Mouse (Mus musculus) forebrain, embryonic 15.5 days (tissue): ENCODE measurements around the gene Dedd2. TPM values are rescaled to one million over a fixed set of nuclear protein-coding genes. Genes with fewer than 3 reads are reported as not detected.
A peak's percentile ranks its signal among the peaks of the same experiment; 100 is the strongest.

Experiments used
- ATAC-seq: fragments of 200-750 bp; cut with Nextera tagmentation; replicated peaks from 2 replicates; pipeline ENCODE4 v1.8.0; 2017; ENCODE audit warnings: mild to moderate bottlenecking, moderate TSS enrichment, moderate library complexity
- H3K27ac ChIP-seq: fragments of 300-500 bp; sonication (generic); replicated peaks from 2 replicates; pipeline ENCODE4 v1.5.1; 2015; ENCODE audit warnings: mild to moderate bottlenecking, inconsistent platforms
- H3K27me3 ChIP-seq: fragments of 300-500 bp; sonication (generic); 2 replicates; pipeline ENCODE4 v1.6.1; 2015; ENCODE audit warnings: inconsistent platforms
- H3K36me3 ChIP-seq: fragments of 300-500 bp; sonication (generic); 2 replicates; pipeline ENCODE4 v1.6.1; 2015; ENCODE audit warnings: mild to moderate bottlenecking, inconsistent platforms
- H3K4me1 ChIP-seq: fragments of 300-500 bp; sonication (generic); 2 replicates; pipeline ENCODE4 v1.6.1; 2015; ENCODE audit warnings: inconsistent platforms
- H3K4me2 ChIP-seq: fragments of 300-500 bp; sonication (generic); replicated peaks from 2 replicates; pipeline ENCODE4 v1.6.1; 2015; ENCODE audit warnings: mild to moderate bottlenecking, inconsistent platforms
- H3K4me3 ChIP-seq: fragments of 300-500 bp; sonication (generic); 2 replicates; pipeline ENCODE4 v1.5.1; 2015; ENCODE audit warnings: mild to moderate bottlenecking, inconsistent platforms
- H3K9ac ChIP-seq: fragments of 300-500 bp; sonication (generic); replicated peaks from 2 replicates; pipeline ENCODE4 v1.6.1; 2015; ENCODE audit warnings: mild to moderate bottlenecking, inconsistent platforms
- H3K9me3 ChIP-seq: fragments of 300-500 bp; sonication (generic); 2 replicates; pipeline ENCODE4 v1.6.1; 2016; ENCODE audit warnings: inconsistent platforms
- WGBS: fragments of 180-500 bp; shearing (Covaris S2); methylation state at CpG from one replicate; pipeline ENCODE4 v1.1.7; 2015; ENCODE audit warnings: mixed read lengths; 5-methylcytosine and 5-hydroxymethylcytosine counted together
- polyA plus RNA-seq: library from polyadenylated mRNA; unstranded; fragments of >200 nt; fragmentation: Nextera tagmentation; extraction: Ambion mirVana; gene quantifications from 2 replicates; pipeline ENCODE4 v1.2.1, GENCODE M21; 2015

The Dedd2 gene
- polyA plus RNA-seq, 1 experiment from 2014 or later: 18.0 TPM

DNA sequence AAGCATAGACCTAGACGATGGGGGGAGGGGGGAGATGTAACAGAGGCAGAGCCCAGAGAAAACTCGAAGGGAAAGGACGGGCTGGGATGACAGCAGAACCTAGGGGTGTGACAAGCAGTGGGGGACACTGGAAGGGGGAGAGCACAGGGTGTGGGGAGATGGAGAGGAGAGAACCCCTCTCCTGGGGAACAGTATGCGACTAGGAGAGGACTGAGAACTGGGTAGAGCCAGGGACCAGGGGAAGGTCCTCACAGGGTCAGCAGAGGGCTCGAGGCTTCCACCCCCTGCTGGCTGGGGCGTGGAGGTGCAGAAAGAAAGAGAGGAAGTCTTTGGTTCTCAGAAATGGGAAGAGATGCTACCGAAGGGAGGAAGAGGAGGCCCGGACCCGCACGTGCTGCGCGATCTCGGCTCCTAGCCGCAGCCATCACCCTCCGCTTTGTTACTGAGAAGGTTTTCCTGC lies 39.1 kb downstream of the Dedd2 start:
- Histone ChIP-seq H3K4me3 (peak overlapping the region; percentile 52), H3K9ac (0 out of 2 replicates have a peak overlapping the region, but pooled peaks have one; percentile 24), H3K27ac (0 out of 2 replicates have a peak overlapping the region, but pooled peaks have one; percentile 15), H3K4me2 (peak overlapping the region; percentile 68), H3K4me1 (peaks cover 44% of the 10 kb centered on the region), H3K36me3 (no peaks in the 10 kb centered on the region), H3K27me3 (peaks cover 35% of the 10 kb centered on the region), H3K9me3 (no peaks in the 10 kb centered on the region)
- 2% methylated on average over 15 of the region's 15 CpGs for WGBS
- ATAC-seq: no peak

DNA sequence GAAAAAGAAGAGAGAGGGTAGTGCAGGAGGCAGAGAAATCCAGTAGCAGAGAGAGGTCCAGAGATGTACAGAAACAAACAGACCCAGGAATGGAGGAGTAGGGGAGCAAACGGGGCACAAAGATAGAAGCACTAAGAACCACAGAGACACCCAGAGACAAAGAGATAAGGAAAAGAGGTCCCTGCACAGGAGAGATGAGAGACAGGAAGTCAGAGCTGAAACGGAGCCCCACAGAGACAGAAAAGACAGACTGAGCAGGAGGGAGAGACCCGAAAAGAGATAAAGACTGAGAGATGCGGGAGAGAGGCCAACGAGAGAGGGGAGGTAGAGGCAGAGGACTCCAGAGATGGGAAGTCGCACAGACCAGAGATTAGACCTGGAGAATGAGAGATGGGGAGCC lies 39.9 kb downstream of the Dedd2 start:
- peaks cover 35% of the 10 kb centered on the region for H3K27me3 ChIP-seq
- H3K4me2 ChIP-seq: peak overlapping the region; percentile 68
- 3% methylated on average over 6 of the region's 6 CpGs for WGBS
- H3K9me3 ChIP-seq: no peaks in the 10 kb centered on the region
- peak overlapping the region; percentile 98 for H3K27ac ChIP-seq
- H3K36me3 ChIP-seq: no peaks in the 10 kb centered on the region
- H3K4me1 ChIP-seq: peaks cover 44% of the 10 kb centered on the region
- H3K4me3 ChIP-seq: peak overlapping the region; percentile 52
- 0 out of 2 replicates have a peak overlapping the region, but pooled peaks have one; percentile 75 for H3K9ac ChIP-seq
- ATAC-seq: no peak

DNA sequence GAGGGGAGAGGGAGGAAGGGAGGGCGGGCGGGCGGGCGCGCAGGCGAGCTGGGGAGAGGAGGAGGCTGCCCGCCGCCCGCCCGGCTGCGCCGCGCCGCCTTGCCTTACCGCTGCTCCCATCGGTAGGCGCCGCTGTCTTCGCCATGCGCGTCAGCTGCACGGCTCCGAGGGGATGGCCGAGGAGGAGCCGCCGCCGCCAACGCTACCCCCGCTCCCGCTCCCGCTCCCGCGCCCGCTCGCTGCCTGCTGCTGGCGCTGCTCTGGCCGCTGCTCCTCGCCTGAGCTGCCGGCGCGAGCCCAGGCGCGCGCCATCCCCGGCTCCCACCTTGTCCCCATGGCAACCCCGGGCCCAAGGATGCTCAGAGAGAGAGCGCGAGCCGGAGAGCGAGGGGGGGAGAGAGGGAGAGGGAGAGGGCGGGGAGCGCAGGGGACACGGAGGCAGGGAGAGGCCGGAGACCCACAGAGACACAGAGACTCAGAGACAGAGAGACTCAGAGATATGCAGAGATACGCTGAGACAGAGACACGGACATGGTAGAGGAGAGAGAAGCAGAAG lies 40.7 kb downstream of the Dedd2 start, which contains the start of gene Pou2f2:
Pou2f2 (minus strand) TSS at position 121 of the 556 bp plus-strand sequence.
- H3K27me3 ChIP-seq: peaks cover 35% of the 10 kb centered on the region
- peak within 1 kb of the TSS; percentile 68 for H3K4me2 ChIP-seq

DNA sequence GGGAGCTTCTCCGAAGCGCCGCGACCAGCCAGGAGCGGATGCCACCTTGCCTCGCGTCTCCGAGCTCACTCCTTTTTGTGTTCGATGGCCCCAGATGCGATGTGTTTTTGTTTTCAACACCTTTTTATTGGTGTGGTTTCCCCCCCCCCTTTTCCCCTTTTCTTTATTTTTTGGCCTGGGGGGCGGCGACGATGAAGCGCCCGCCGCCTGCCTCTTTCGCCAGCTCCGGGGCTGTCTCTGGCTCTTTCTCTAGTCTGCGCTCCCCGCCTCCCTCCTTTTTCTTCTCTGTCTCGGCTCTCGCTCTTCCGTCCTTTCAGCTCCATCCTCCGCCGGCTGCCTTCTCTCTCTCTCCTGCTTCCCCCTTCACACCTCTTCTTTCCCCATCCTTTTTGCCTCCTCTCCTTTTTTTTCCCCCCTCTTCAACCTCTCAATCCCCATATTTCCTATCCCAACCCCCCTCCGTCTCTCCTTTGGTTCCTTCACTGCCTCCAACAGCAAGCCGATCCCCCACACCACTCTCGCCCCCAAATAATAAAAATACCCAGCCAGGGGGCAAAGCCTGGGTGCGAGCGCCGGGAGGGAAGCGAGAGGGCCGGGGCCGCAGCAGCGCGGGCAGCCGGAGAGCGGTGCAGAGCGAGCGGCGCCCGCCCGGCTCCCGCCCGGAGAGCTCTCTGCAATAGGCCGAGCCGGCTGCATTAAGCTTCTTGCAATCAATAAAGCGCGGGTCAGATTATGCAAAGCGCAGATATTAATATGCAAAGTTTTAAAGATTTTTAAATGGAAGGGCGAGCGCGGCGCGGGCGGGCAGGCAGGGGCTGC lies 41.4 kb downstream of the Dedd2 start:
- Histone ChIP-seq H3K4me2 (peak overlapping the region; percentile 68), H3K36me3 (no peaks in the 10 kb centered on the region)
- ATAC-seq: peak; percentile 81

More for the DNA sequence above, 40.7 kb downstream of the Dedd2 start, which contains the start of gene Pou2f2:
- peak; percentile 95 for ATAC-seq
- Histone ChIP-seq H3K4me1 (peaks cover 44% of the 10 kb centered on the region), H3K4me3 (peak within 1 kb of the TSS; percentile 52), H3K9me3 (no peaks in the 10 kb centered on the region), H3K9ac (peak within 1 kb of the TSS; percentile 75), H3K27ac (peak within 1 kb of the TSS; percentile 98), H3K36me3 (no peaks in the 10 kb centered on the region)
- 0% methylated on average over 25 of the region's 56 CpGs for WGBS

DNA sequence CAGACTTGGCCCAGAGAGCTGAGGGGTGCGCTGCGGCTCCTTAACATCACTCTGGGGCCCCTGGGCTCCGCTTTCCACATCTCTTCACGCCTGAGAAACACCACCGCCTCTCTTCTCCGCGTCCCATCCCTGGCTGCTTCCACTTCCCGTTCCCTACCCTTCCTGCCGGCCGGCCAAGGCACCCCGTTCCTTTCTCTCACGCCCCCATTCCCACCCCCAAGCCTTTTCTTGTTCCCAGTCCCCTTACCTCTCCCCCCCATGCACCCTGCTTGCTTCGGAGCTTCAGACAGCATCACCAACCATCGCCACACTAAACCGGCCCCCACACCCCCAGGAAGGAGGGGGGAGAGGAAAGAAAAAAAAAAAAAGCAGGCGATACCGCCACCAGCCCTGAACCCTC lies 42.1 kb downstream of the Dedd2 start:
- H3K4me1 ChIP-seq: peaks cover 50% of the 10 kb centered on the region
- peak overlapping the region; percentile 75 for H3K9ac ChIP-seq
- H3K36me3 ChIP-seq: no peaks in the 10 kb centered on the region
- no peaks in the 10 kb centered on the region for H3K9me3 ChIP-seq
- H3K4me3 ChIP-seq: peak overlapping the region; percentile 52
- under 1% methylated on average over 17 of the region's 17 CpGs for WGBS
- ATAC-seq: no peak
- peaks cover 27% of the 10 kb centered on the region for H3K27me3 ChIP-seq
- H3K27ac ChIP-seq: peak overlapping the region; percentile 98
- peak overlapping the region; percentile 68 for H3K4me2 ChIP-seq

More for the DNA sequence above, 41.4 kb downstream of the Dedd2 start:
- H3K4me1 ChIP-seq: peaks cover 50% of the 10 kb centered on the region
- peak overlapping the region; percentile 75 for H3K9ac ChIP-seq
- peak overlapping the region; percentile 98 for H3K27ac ChIP-seq
- H3K9me3 ChIP-seq: no peaks in the 10 kb centered on the region
- H3K27me3 ChIP-seq: peaks cover 28% of the 10 kb centered on the region
- under 1% methylated on average over 55 of the region's 56 CpGs for WGBS
- H3K4me3 ChIP-seq: peak overlapping the region; percentile 52

DNA sequence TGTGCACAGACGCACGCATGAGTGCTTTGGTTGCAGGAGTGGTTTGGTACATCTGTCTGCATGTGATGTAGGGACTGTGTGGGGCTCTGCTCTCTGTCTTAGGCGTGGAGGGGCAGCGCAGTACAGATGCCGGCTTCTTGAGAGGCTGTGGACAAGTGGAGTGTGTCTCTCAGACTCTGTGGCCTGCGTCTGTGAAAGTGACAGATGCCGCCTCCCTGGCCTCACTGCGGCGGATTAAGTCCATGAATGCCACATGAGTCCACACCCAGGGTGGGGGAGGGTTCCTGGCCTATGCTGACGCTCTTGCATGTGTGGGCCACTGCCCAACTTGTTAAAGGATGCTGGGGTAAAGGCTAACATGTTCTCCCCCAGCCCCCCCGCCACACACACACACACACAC lies 46.1 kb downstream of the Dedd2 start:
- no peaks in the 10 kb centered on the region for H3K9me3 ChIP-seq
- no peak overlapping the region for H3K4me3 ChIP-seq
- peaks cover 28% of the 10 kb centered on the region for H3K4me1 ChIP-seq
- no peak for ATAC-seq
- no peaks in the 10 kb centered on the region for H3K36me3 ChIP-seq
- 37% methylated on average over 11 of the region's 11 CpGs for WGBS
- 0 out of 2 replicates have a peak overlapping the region, but pooled peaks have one; percentile 5 for H3K27ac ChIP-seq
- no peaks in the 10 kb centered on the region for H3K27me3 ChIP-seq
- no peak overlapping the region for H3K4me2 ChIP-seq
- H3K9ac ChIP-seq: no peak overlapping the region; the same call in 1 of the 2 replicates

DNA sequence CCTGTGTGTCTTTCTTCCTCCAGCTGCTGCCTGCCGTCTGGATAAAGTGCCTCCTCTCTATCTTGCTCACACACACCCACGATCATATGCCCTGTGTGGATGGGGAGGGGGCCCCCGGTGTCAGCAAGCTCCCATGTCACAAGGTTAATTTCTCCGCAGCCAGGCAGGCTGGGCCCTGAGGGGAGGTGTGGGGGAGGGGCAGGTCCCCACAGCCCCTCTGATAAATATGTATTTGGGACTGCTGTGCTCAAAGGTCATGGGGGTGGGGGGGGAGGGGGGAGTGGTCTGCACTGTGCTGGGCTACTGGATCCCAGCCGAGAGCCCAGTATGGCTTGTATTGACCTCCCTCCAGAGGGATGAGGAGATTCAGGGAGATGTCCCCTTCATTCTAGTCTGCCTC lies 47.7 kb downstream of the Dedd2 start:
- Histone ChIP-seq H3K9me3 (no peaks in the 10 kb centered on the region), H3K27me3 (no peaks in the 10 kb centered on the region), H3K4me3 (no peak overlapping the region), H3K27ac (no peak overlapping the region), H3K36me3 (no peaks in the 10 kb centered on the region), H3K9ac (no peak overlapping the region), H3K4me1 (peaks cover 21% of the 10 kb centered on the region), H3K4me2 (no peak overlapping the region)
- no peak for ATAC-seq
- 52% methylated on average over 5 of the region's 5 CpGs for WGBS

DNA sequence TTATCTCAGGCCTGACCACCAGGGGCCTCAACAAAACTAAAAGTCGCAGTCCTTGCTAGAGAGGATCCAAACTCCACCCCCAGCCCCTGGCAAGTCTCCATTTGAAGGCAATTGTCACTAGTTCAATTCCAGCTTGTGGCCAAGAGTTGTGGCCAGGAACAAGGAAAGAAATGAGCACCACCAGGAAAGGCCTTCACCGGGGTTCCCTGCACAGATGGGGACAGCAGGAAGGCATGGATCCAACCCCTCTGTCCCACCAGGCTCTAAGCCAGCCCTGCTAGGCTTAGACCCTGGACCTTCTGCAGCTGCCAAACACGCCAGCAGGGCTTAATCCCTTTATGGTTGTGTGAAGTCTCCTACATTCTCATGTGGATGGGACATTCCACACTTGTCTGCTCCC lies 49.8 kb downstream of the Dedd2 start:
- Histone ChIP-seq H3K36me3 (no peaks in the 10 kb centered on the region), H3K4me3 (no peak overlapping the region), H3K4me2 (no peak overlapping the region), H3K4me1 (peaks cover 9% of the 10 kb centered on the region), H3K9me3 (no peaks in the 10 kb centered on the region), H3K9ac (no peak overlapping the region), H3K27me3 (no peaks in the 10 kb centered on the region), H3K27ac (no peak overlapping the region)
- WGBS: 27% methylated on average over 3 of the region's 3 CpGs
- ATAC-seq: no peak

DNA sequence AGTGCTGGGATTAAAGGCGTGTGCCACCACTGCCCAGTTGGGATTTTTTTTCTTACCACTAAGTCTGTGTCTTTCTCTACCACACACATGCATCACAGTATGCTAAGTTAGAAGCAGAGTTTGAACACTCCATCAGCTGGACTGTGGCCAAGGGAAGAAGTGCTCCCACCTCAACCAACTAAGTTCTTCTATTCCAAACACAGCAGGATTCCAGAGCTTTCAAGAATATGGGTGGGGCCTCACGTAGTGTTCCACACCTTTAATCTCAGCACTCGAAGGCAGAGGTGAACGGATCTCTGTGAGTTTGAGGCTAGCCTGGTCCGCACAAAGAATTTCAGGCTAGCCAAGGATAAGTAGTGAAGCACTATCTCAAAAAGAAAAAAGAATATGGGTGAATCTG lies 54.3 kb downstream of the Dedd2 start:
- no peak overlapping the region for H3K9ac ChIP-seq
- no peak overlapping the region for H3K4me3 ChIP-seq
- no peaks in the 10 kb centered on the region for H3K9me3 ChIP-seq
- no peaks in the 10 kb centered on the region for H3K36me3 ChIP-seq
- H3K27me3 ChIP-seq: no peaks in the 10 kb centered on the region
- peaks cover 3% of the 10 kb centered on the region; the same call in 1 of the 2 replicates for H3K4me1 ChIP-seq
- WGBS: 89% methylated on average over 5 of the region's 5 CpGs
- no peak overlapping the region for H3K27ac ChIP-seq
- H3K4me2 ChIP-seq: no peak overlapping the region
- no peak for ATAC-seq

DNA sequence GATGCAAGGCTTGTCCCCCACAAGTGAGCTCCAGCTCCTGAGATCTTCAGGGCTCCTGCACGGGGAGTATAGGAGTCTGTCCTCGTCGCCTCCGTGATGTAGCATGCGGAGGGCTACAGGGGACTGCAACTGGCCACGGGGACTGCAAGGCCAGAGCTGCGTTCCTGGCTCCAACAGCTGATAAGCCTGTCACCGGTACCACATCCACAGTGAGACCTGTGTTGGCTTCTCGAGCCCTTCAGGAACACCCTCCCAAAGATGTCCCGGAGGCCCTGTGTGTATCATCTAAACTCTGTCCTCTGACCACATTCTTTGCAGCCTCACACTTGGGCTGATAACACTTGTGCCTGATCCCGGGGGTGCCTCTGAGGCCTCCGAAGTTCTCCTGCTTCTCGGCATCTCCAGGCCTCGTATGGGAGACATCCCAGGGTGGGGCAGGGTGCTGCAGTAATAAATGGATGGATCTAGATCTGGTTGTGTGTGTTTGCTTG lies 64.2 kb downstream of the Dedd2 start:
- WGBS: 42% methylated on average over 14 of the region's 14 CpGs

DNA sequence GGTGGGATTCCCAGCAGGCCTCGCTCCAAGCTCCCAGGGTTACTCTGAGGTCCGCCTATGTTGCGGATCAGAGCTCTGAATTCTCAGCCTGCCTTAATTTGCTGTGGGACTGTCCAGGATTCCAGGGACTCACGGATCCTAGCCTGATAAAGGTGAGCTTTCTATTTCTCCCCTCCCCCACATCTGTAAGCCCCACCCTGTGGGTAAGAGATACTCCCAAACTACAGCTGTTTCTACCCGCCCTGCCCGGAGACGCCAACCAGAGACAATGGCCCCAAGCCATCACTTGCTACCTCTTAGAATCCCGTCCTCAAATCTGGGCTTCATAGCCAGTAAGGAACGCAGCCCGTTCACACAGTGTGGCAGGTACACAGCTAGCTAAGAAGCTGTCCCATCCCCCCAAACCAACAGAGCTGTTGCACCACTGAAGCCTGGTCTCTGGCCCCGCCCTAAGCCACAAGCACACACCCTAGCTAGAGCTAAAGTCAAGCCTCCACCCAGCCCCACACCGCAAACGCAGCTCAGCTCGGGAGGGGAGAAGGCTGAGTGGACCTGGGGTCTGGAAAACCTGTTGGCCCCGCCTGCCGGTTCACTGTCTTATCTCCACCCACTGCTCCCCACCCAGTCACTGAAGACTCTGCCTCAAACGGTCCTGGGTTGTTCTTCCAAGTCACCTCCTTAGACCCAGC lies 64.8 kb downstream of the Dedd2 start:
- H3K27me3 ChIP-seq: no peaks in the 10 kb centered on the region
- peak overlapping the region; percentile 57; the same call in 1 of the 2 replicates for H3K27ac ChIP-seq
- H3K4me2 ChIP-seq: no peak overlapping the region
- no peaks in the 10 kb centered on the region for H3K36me3 ChIP-seq
- peaks cover 49% of the 10 kb centered on the region for H3K4me1 ChIP-seq
- H3K4me3 ChIP-seq: no peak overlapping the region
- 18% methylated on average over 17 of the region's 17 CpGs for WGBS
- ATAC-seq: no peak
- no peaks in the 10 kb centered on the region for H3K9me3 ChIP-seq
- H3K9ac ChIP-seq: 0 out of 2 replicates have a peak overlapping the region, but pooled peaks have one; percentile 6

More for the DNA sequence above, 64.2 kb downstream of the Dedd2 start:
- no peak for ATAC-seq
- no peak overlapping the region for H3K27ac ChIP-seq
- H3K4me3 ChIP-seq: no peak overlapping the region
- H3K27me3 ChIP-seq: no peaks in the 10 kb centered on the region
- no peak overlapping the region for H3K9ac ChIP-seq
- H3K9me3 ChIP-seq: no peaks in the 10 kb centered on the region
- H3K4me1 ChIP-seq: peaks cover 43% of the 10 kb centered on the region
- no peak overlapping the region for H3K4me2 ChIP-seq
- no peaks in the 10 kb centered on the region for H3K36me3 ChIP-seq
